Mouse (Mus musculus) heart, adult 2 months (tissue): ENCODE measurements around the gene Nhp2.
"Not testable (repeated sequence)": the region's sequence is repeated elsewhere in the genome, so short reads cannot be mapped to it uniquely, and the experiment has no call there.

Experiments
- CTCF ChIP-seq: fragments of 200-600 bp; IDR thresholded peaks from 2 replicates; pipeline ENCODE4 v1.8.1; 2022; ENCODE audit warnings: antibody characterized with exemption, mild to moderate bottlenecking, moderate library complexity
- EP300 ChIP-seq: fragments of 200-500 bp; IDR thresholded peaks from 2 replicates; pipeline ENCODE4 v1.6.1; 2011; ENCODE audit warnings: low read depth, low read length, control low read depth; ENCODE audit not compliant: insufficient read depth
- POLR2A ChIP-seq: fragments of 200-500 bp; IDR thresholded peaks from 2 replicates; pipeline ENCODE4 v1.6.1; 2011; ENCODE audit warnings: mild to moderate bottlenecking, low read depth, low read length, control low read depth; ENCODE audit not compliant: insufficient read depth

DNA sequence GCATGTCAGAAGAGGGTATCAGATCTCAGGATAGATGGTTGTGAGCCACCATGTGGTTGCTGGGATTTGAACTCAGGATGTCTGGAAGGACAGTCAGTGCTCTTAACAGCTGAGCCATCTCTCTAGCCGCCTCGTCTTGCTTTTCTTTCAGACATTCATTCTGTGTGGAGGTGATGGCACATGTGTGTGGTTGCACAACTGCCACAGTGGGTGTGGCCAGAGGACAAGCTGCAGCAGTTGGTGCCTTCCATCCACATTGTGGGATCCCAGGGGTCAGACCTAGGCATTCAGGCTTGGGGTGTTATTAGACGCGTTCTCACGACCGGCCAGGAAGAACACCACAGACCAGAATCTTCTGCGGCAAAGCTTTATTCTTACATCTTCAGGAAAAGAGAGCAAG is 45.2 kb downstream of the Nhp2 start:
- TF ChIP-seq CTCF, POLR2A, EP300: not testable (repeated sequence)
